In the genomic region with DNA sequence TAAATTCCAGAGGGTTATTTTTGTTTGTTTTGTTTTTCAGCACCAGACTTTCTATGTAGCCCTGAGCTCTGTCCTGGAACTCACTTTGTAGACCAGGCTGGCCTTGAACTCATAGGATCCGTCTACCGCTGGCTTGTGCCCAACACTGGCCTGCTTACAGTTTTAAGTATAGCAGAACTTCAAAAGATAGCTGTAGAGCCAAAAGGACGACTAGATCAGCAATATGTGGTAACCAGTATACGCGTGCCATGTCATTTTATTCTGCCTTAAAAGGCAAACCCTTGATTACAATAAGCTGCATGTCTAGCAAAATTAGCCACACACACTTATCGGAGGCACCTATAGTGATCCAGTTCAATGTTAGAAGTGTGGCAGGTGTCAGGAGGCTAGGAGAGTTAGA, we compare ENCODE assay signal across 7 mouse cellular contexts. TPM values are rescaled to one million over a fixed set of nuclear protein-coding genes. Genes with fewer than 3 reads are reported as not detected.
A peak's percentile ranks its signal among the peaks of the same experiment; 100 is the strongest.
DNase-seq lines count a peak whose midpoint lies in the region; ATAC-seq and TF ChIP-seq lines count a peak whose summit lies in the region.

No protein-coding gene starts in this region.

- no peaks in the 10 kb centered on the region for H3K27me3 ChIP-seq in lung, postnatal 0 days (replicated peaks; ENCODE audit: insufficient read depth, low read length)
- H3K27me3 ChIP-seq in hindbrain, embryonic 10.5 days (ENCODE audit: insufficient read depth, poor library complexity, severe bottlenecking): no peaks in the 10 kb centered on the region
- no peaks in the 10 kb centered on the region for H3K27me3 ChIP-seq in midbrain, embryonic 13.5 days

- DNase-seq in lung, postnatal 0 days (ENCODE audit: low spot score): no peak
- DNase-seq in lung, postnatal 4 days: no peak
- DNase-seq in adrenal gland, postnatal 36 days: peak; percentile 53 to 65
- DNase-seq in hindbrain, embryonic 10.5 days (ENCODE audit: low spot score): no peak
- no peak for DNase-seq in urinary bladder, adult 2 months (ENCODE audit: low spot score)
- DNase-seq in gastrocnemius, postnatal 4 days (ENCODE audit: low spot score in 2 of 2): no peak

- peak overlapping the region; percentile 68; the same call in 1 of the 2 replicates for H3K4me2 ChIP-seq in lung, postnatal 0 days (replicated peaks; ENCODE audit: low read depth, low read length)
- peak overlapping the region; percentile 79 for H3K4me2 ChIP-seq in midbrain, embryonic 13.5 days (replicated peaks)

- peaks cover 8% of the 10 kb centered on the region; the same call in 1 of the 2 replicates for H3K4me1 ChIP-seq in lung, postnatal 0 days (ENCODE audit: insufficient read depth, low read depth, low read length)
- H3K4me1 ChIP-seq in hindbrain, embryonic 10.5 days (replicated peaks): peaks cover 23% of the 10 kb centered on the region
- H3K4me1 ChIP-seq in midbrain, embryonic 13.5 days (replicated peaks): peaks cover 23% of the 10 kb centered on the region

- TF ChIP-seq CTCF in lung, postnatal 0 days (IDR thresholded peaks at IDR 0.05): no peak

- no peaks in the 10 kb centered on the region for H3K9me3 ChIP-seq in lung, postnatal 0 days (ENCODE audit: low read length)
- H3K9me3 ChIP-seq in hindbrain, embryonic 10.5 days: no peaks in the 10 kb centered on the region
- H3K9me3 ChIP-seq in midbrain, embryonic 13.5 days: no peaks in the 10 kb centered on the region

- peaks cover 10% of the 10 kb centered on the region for H3K36me3 ChIP-seq in lung, postnatal 0 days (ENCODE audit: insufficient read depth, low read length)
- peaks cover 59% of the 10 kb centered on the region for H3K36me3 ChIP-seq in hindbrain, embryonic 10.5 days
- H3K36me3 ChIP-seq in midbrain, embryonic 13.5 days: peaks cover 25% of the 10 kb centered on the region

- 0 out of 2 replicates have a peak overlapping the region, but pooled peaks have one; percentile 23 for H3K27ac ChIP-seq in lung, postnatal 0 days (ENCODE audit: low read length)
- H3K27ac ChIP-seq in hindbrain, embryonic 10.5 days: peak overlapping the region; percentile 94
- no peak overlapping the region for H3K27ac ChIP-seq in midbrain, embryonic 13.5 days

- no peak for TF ChIP-seq EP300 in lung, postnatal 0 days (IDR thresholded peaks at IDR 0.05)

- 41% methylated on average over 6 of the region's 6 CpGs for WGBS in lung, postnatal 0 days
- WGBS in hindbrain, embryonic 10.5 days: 76% methylated on average over 6 of the region's 6 CpGs
- WGBS in midbrain, embryonic 13.5 days: 67% methylated on average over 6 of the region's 6 CpGs

- no peak for ATAC-seq in lung, postnatal 0 days
- no peak for ATAC-seq in midbrain, embryonic 13.5 days

- peak overlapping the region; percentile 72; the same call in 1 of the 2 replicates for H3K4me3 ChIP-seq in lung, postnatal 0 days (ENCODE audit: low read depth, low read length)
- peak overlapping the region; percentile 72 for H3K4me3 ChIP-seq in hindbrain, embryonic 10.5 days
- peak overlapping the region; percentile 62 for H3K4me3 ChIP-seq in midbrain, embryonic 13.5 days (replicated peaks)

- H3K9ac ChIP-seq in lung, postnatal 0 days (replicated peaks; ENCODE audit: low read depth): no peak overlapping the region
- H3K9ac ChIP-seq in midbrain, embryonic 13.5 days (replicated peaks): 0 out of 2 replicates have a peak overlapping the region, but pooled peaks have one; percentile 64

RNA-seq across cellular contexts. Expression of a gene that starts 1.2 kb away (rescaled TPM):
- 37.8 and 38.5 TPM in 2 replicates for polyA plus RNA-seq in lung, postnatal 0 days (2015; fragmentation: Nextera tagmentation; extraction: Ambion mirVana)
- total RNA-seq in adrenal gland, postnatal 36 days (2021): 10 to 100 TPM; 25.4 to 27.2 TPM
- polyA plus RNA-seq in hindbrain, embryonic 10.5 days (2016; fragmentation: Nextera tagmentation; extraction: Ambion mirVana): 267 and 350 TPM in 2 replicates
- 93.8 and 94.1 TPM in 2 replicates for polyA plus RNA-seq in midbrain, embryonic 13.5 days (2015; fragmentation: Nextera tagmentation; extraction: Ambion mirVana)
- 14.0 and 18.5 TPM in 2 replicates for polyA plus RNA-seq in urinary bladder, adult 2 months (2012; rRNA removed)
- 10 to 100 TPM; 47.1 to 48.2 TPM for total RNA-seq in gastrocnemius, postnatal 4 days (2021)

RNA-seq across cellular contexts. Expression of a gene that starts 30.2 kb away (rescaled TPM):
- not detected in 2 replicates for polyA plus RNA-seq in lung, postnatal 0 days (2015; fragmentation: Nextera tagmentation; extraction: Ambion mirVana)
- total RNA-seq in adrenal gland, postnatal 36 days (2021): under 1 TPM in 1 of 2 experiments, not detected in 1; 0.20 TPM
- polyA plus RNA-seq in hindbrain, embryonic 10.5 days (2016; fragmentation: Nextera tagmentation; extraction: Ambion mirVana): 0.05 and 0.11 TPM in 2 replicates
- polyA plus RNA-seq in midbrain, embryonic 13.5 days (2015; fragmentation: Nextera tagmentation; extraction: Ambion mirVana): 0.12 and 0.27 TPM in 2 replicates
- polyA plus RNA-seq in urinary bladder, adult 2 months (2012; rRNA removed): 0.41 and 0.50 TPM in 2 replicates
- under 1 TPM; 0.13 to 0.17 TPM for total RNA-seq in gastrocnemius, postnatal 4 days (2021)

RNA-seq across cellular contexts. Expression of a gene that starts 58.9 kb away (rescaled TPM):
- 68.5 and 80.8 TPM in 2 replicates for polyA plus RNA-seq in lung, postnatal 0 days (2015; fragmentation: Nextera tagmentation; extraction: Ambion mirVana)
- 100 to 1,000 TPM in 1 of 2 experiments, 10 to 100 TPM in 1; 80.6 to 105 TPM for total RNA-seq in adrenal gland, postnatal 36 days (2021)
- polyA plus RNA-seq in hindbrain, embryonic 10.5 days (2016; fragmentation: Nextera tagmentation; extraction: Ambion mirVana): 200 and 214 TPM in 2 replicates
- 136 and 140 TPM in 2 replicates for polyA plus RNA-seq in midbrain, embryonic 13.5 days (2015; fragmentation: Nextera tagmentation; extraction: Ambion mirVana)
- polyA plus RNA-seq in urinary bladder, adult 2 months (2012; rRNA removed): 44.2 and 48.1 TPM in 2 replicates
- 10 to 100 TPM; 78.9 to 79.1 TPM for total RNA-seq in gastrocnemius, postnatal 4 days (2021)

Comparison
In these comparisons a context has a peak if more than half of its experiments do, and no peak if none do; other contexts are left out.
1. DNase-seq: peak in adrenal gland, postnatal 36 days (2 of 2); none in lung, postnatal 0 days (single experiment), lung, postnatal 4 days (0 of 2), hindbrain, embryonic 10.5 days (single experiment), urinary bladder, adult 2 months (single experiment) and gastrocnemius, postnatal 4 days (0 of 2).
2. Peak in every context shown above with its lines, with median percentiles within 50 percentile points of each other: H3K4me3 ChIP-seq.